Mouse (Mus musculus) left cerebral cortex, postnatal 10 days (tissue): ENCODE data around the gene Agpat4. TPM values are rescaled to one million over a fixed set of nuclear protein-coding genes. Genes with fewer than 3 reads are reported as not detected.

Experiments used
- DNase-seq, 2 experiments: peaks; one replicate each; pipeline ENCODE4 v3.0.0; 2021 to 2022; ENCODE audit warnings: low spot score in 2 of 2, mixed read lengths in 1 of 2; ENCODE audit errors: extremely low spot score in 1 of 2
- intact Hi-C: fragments of 180-260 bp; cut with DNase I; formaldehyde crosslinking; loops from one replicate; pipeline ENCODE4 v1.15.1; 2025
- total RNA-seq, 2 experiments: library from RNA; stranded (reverse); gene quantifications; 2 replicates each; pipeline ENCODE4 v1.2.3; 2021

Agpat4 gene
- total RNA-seq, 2 experiments from 2014 or later: 68.2 to 71.0 TPM

GRCm38 (mm10) chr17:12249783-12250504, 131.4 kb downstream of the Agpat4 start:
- DNase-seq: peak in 1 of 2 experiments; percentile 71
- intact Hi-C loops: no loop called here

- intact Hi-C loops: no loop called here
- DNase-seq: no peak
These were observed 132.1 kb downstream of the Agpat4 start for GRCm38 (mm10) chr17:12250581-12250980.

GRCm38 (mm10) chr17:12256142-12256541, 137.6 kb downstream of the Agpat4 start:
- intact Hi-C loops: no loop called here
- DNase-seq: no peak

DNA sequence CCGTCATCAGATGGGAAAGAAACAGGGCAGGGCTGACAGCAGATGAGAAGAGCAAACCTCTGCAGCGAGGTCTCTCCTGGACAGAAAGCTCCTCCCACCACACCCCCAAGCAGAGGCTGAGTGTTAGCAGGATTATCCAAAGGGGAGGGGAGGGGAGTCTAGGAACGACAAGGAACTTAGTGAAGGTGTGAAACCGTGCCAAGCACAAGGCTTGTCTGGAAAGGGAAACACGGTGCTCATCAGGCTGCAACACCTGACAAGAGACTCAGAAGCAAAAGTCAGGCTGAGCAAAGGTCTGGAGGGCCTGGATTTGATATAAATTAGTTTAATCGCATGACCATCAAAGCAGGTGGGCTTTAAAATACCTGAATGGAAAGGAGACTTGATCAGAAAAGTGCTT, 140.0 kb downstream of the Agpat4 start:
- intact Hi-C loops: no loop called here
- DNase-seq: no peak

GRCm38 (mm10) chr17:12259957-12260356, 141.5 kb downstream of the Agpat4 start:
- intact Hi-C loops: no loop called here

GRCm38 (mm10) chr17:12261376-12261775, 142.9 kb downstream of the Agpat4 start:
- DNase-seq: no peak
- intact Hi-C loops: no loop called here

More at GRCm38 (mm10) chr17:12259957-12260356, 141.5 kb downstream of the Agpat4 start:
- no peak for DNase-seq

GRCm38 (mm10) chr17:12261887-12262286, 143.4 kb downstream of the Agpat4 start:
- intact Hi-C loops: no loop called here

DNA sequence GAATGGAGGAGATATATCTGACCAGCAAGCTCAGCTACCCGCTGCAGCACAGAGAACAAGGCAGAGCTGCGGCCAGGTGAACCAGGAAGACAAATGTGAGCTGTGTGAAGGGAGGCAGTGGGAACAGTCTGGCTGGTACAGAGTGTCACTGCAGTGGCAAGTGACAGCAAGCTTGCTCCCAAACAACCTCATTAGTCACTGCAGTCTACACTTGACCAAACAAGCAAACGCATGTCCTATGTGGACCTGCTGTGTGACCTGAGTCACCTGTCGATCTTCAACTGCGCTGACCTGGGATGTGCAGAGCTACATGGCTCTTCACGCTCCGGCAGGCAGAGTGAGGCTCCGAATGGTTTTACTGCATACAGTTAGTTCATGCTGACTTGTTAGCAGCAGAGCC, 144.3 kb downstream of the Agpat4 start:
- DNase-seq: peak in 1 of 2 experiments; percentile 18
- intact Hi-C loops: no loop called here

More at GRCm38 (mm10) chr17:12261887-12262286, 143.4 kb downstream of the Agpat4 start:
- no peak for DNase-seq

DNA sequence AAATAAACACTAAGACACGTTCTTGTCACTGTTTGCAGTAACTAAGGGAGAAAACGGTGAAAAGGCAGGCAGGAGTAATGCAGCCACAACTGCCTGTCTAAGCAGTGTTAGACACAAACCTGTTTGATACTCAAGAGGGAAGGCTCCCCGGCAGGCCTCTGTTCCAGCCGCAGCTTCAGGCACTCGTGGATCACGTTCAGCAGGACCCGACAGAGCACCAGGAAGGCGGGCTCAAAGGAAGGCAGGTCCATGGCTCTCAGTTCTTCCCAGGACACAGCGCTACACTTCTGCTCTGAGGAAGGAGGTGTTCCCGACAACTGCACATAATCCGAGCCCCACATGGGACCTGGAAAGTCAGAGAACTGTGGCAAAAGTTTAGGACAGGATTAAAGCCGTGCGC, 145.3 kb downstream of the Agpat4 start:
- intact Hi-C loops: no loop called here
- DNase-seq: peak in 1 of 2 experiments; percentile 22

DNA sequence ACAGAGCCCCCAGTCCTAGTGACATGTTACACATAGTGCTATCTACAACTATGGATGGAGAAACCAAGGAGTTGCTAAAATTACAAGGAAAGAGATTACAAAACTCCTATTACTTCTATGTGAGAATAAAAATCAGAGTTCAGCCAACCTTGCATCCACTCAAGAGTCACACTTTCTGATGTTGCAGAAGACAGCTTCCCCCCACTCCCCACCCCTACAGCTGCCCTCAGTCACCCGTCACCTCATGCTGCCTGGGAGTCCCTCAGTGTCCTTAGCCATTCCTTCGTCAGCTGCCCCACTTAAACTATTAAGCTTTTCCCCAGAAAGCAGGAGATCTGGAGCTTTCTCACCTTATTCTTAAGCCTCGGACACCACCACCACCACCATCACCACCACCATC, 145.8 kb downstream of the Agpat4 start:
- intact Hi-C loops: no loop called here
- peak in 1 of 2 experiments; percentile 6 for DNase-seq

- intact Hi-C loops: loop anchor here (5.0 kb wide), 1 partner anchor 106 kb away; no protein-coding TSS in a partner anchor
- DNase-seq: peak in 1 of 2 experiments; percentile 75
These were observed 147.7 kb downstream of the Agpat4 start for GRCm38 (mm10) chr17:12265969-12266925.

DNA sequence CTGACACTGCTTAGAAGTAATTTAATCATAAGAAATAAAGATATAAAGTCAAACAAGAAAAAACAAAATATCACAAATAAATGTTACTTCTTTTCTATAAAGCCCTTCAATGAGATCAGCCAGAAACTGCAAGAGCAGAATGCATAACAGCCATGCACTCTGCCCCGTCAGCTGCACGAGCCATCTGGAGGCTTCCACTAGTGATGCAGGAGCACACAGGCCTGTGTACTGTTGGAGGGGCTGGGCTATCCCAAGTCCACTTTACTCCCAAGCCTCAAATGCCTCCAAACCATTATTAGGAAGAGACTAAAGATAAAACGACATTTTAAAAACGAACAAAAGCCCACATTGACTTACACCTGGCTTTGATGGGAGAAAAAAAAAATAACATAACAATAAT, 149.6 kb downstream of the Agpat4 start:
- intact Hi-C loops: loop anchor here (5.0 kb wide), 1 partner anchor 104 kb away; no protein-coding TSS in a partner anchor

GRCm38 (mm10) chr17:12268538-12268937, 150.0 kb downstream of the Agpat4 start:
- DNase-seq: no peak
- intact Hi-C loops: loop anchor here (5.0 kb wide), 1 partner anchor 104 kb away; no protein-coding TSS in a partner anchor

More for the DNA sequence above, 149.6 kb downstream of the Agpat4 start:
- no peak for DNase-seq

Other genes with a start within 250 kb of the Agpat4 start
- gene Map3k4, start 200.1 kb downstream of the Agpat4 start, total RNA-seq: 10 to 100 TPM; 32.9 to 33.9 TPM